Mouse (Mus musculus): ENCODE results near the gene 1700007K13Rik. TPM values are rescaled to one million over a fixed set of nuclear protein-coding genes. Genes with fewer than 3 reads are reported as not detected.
A peak's percentile ranks its signal among the peaks of the same experiment; 100 is the strongest.
"Not testable (repeated sequence)": the region's sequence is repeated elsewhere in the genome, so short reads cannot be mapped to it uniquely, and the experiment has no call there.

Gene 1700007K13Rik
- 2.8 and 3.6 TPM in 2 replicates for polyA plus RNA-seq (2015; fragmentation: Nextera tagmentation; extraction: Ambion mirVana)

DNA sequence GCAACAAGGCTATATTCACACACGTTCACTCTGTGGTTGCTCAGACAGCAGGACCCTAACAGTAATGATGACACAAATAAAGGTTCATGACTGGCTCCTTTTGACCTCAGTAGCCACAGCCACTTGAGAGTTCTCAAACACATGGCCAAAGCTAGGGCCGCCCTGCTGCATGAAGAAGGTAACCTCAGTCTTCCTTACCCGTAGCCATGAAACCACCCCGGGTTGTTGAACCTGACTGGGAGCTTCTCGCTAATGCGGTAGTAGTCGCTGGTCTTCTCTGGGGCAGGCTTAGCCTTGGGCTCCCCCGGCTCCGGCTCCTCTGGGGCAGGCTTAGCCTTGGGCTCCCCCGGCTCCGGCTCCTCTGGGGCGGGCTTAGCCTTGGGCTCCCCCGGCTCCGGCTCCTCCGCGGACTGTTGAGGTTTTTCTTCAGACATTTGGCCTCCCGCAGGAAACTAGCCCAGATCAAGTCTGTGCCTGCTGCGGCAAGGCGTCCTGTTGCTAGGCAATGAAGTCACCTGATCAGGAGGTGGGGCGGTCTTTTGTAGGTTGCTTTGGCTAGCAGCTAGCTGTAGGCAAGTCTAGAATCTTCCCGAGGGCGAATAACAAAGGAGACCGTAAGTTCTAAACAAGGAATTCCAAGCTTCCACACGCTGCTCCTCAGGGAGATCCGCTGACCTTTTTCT is at the start of gene 1700007K13Rik:
Gene 1700007K13Rik (minus strand): TSS at position 497 of the 683 bp plus-strand sequence.
- Histone ChIP-seq H3K4me2 (peak within 1 kb of the TSS; percentile 60), H3K9ac (peak within 1 kb of the TSS; percentile 34; the same call in 1 of the 2 replicates), H3K4me1 (replicated peaks) (peaks cover 22% of the 10 kb centered on the region), H3K9me3 (no peaks in the 10 kb centered on the region), H3K4me3 (peak within 1 kb of the TSS; percentile 28), H3K27me3 (no peaks in the 10 kb centered on the region), H3K36me3 (peaks cover 20% of the 10 kb centered on the region), H3K27ac (replicated peaks) (no peak within 1 kb of the TSS)
- peak; percentile 25 for ATAC-seq (ENCODE audit: low FRiP score, low read depth)
- 6% methylated on average over 25 of the region's 25 CpGs for WGBS

DNA sequence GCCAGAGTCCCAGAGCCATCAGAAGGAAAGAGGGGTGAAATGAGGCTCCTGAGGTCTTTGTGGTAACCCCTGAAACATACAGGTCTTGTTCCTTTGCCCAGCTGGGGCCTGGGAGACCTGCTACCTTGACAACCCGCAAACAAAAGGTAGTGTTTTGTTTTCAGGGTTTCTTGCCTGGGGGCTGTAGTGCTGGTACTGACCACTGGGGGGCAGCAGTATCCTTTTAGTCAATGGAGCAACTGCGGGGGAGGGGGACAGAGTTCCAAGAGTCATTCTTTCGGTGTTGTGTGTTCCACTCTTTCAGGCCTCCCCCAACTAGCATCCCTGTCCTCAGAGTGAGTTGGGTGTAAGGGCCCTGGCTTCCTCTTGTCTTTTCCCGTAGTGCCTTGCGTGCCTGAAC is 48.4 kb upstream of the 1700007K13Rik start:
- ATAC-seq (ENCODE audit: low FRiP score, low read depth) = no peak
- H3K4me1 ChIP-seq (replicated peaks) = peaks cover 56% of the 10 kb centered on the region

DNA sequence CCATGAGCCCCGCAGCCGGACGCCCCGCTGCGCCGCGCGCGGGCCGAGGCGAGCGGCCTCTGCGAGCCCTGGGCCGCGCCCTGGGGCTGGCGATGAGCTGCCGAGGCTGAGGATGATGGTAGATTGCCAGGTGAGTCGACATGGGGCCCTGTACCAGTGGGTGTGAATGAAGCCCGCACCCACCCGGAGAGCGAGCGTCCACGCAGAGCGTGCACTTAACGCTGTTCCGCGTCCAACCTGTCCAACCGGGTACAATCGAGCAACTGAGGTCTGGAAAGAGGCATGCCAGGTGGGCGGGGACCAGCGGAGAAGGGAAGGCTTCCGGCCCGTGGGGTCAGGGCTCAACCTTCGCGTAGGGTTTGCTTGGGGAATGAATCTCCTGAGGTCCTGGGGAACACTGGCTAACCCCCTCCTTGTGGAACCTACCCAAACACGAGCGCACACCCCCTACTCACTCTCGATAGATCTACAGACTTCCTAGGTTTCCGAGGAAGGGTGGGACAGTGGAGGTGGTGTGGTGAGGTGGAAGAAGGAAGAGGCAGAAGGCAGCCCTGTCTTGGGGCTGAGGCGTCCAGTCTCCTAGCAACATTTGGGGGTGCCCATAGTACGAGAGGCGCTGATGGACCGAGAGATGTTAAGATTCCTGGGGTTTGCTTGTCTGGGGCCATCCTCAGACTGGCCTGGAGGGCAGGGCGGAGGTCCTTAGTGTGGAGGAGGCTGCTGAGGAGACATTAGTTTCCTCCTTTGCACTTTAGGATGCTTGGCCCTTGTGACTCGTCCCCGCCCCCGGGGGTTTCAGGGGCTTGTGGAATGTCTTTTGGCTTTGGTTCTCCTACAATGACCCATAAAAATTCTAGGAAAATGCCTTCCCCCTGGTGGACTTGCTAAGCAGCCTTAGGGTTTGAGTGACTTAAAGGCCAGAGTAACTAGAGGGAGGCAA is 47.6 kb upstream of the 1700007K13Rik start:
- peaks cover 49% of the 10 kb centered on the region for H3K4me1 ChIP-seq (replicated peaks)
- H3K9me3 ChIP-seq = no peaks in the 10 kb centered on the region
- peak overlapping the region; percentile 91 for H3K27ac ChIP-seq (replicated peaks)
- H3K27me3 ChIP-seq = 0 out of 2 replicates have a peak, but pooled peaks cover 5% of the 10 kb centered on the region
- peak overlapping the region; percentile 95 for H3K9ac ChIP-seq
- 3% methylated on average over 47 of the region's 47 CpGs for WGBS
- ATAC-seq (ENCODE audit: low FRiP score, low read depth) = peak; percentile 35
- H3K36me3 ChIP-seq = no peaks in the 10 kb centered on the region
- H3K4me2 ChIP-seq = peak overlapping the region; percentile 91
- H3K4me3 ChIP-seq = peak overlapping the region; percentile 93

More for the DNA sequence above, 48.4 kb upstream of the 1700007K13Rik start:
- Histone ChIP-seq H3K9ac (peak overlapping the region; percentile 95), H3K27me3 (0 out of 2 replicates have a peak, but pooled peaks cover 5% of the 10 kb centered on the region), H3K4me3 (peak overlapping the region; percentile 93), H3K27ac (replicated peaks) (peak overlapping the region; percentile 91), H3K4me2 (peak overlapping the region; percentile 91), H3K9me3 (no peaks in the 10 kb centered on the region), H3K36me3 (no peaks in the 10 kb centered on the region)
- WGBS = 20% methylated on average over 5 of the region's 5 CpGs

DNA sequence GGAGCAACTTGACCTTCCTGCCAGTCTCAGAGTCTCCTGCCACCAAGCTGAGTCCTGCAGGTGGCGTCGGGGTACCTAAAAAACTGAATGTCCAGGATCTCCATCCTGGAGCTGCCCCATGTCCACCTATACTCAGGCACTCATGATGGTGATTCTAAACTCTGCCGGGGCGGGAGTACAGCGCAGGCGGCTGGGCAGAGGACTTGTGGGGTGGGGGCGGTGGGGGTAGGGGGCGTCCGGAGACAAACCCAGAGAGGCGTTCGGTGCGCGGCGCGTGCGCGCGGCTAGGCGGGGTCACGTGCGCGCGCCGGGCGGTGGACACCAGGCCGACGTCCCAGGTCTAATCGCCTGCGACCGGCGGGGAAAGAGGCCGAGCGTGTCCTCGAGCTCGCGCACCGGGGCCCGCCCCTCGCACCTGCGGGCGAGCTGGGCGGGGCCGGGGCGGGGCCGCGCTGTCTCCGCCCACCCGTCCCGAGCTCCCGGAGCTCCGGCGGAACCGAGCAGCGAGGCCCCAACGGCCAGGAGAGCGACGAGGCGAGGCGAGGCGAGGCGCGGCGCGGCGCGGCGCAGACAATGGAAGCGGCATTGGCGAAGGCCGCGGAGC is 46.8 kb upstream of the 1700007K13Rik start, which contains the start of gene Ralgds:
Gene Ralgds (plus strand): TSS at position 328 of the 604 bp plus-strand sequence.
- Histone ChIP-seq H3K27me3 (0 out of 2 replicates have a peak, but pooled peaks cover 5% of the 10 kb centered on the region), H3K36me3 (no peaks in the 10 kb centered on the region), H3K4me2 (peak within 1 kb of the TSS; percentile 91), H3K4me1 (replicated peaks) (peaks cover 41% of the 10 kb centered on the region), H3K9ac (peak within 1 kb of the TSS; percentile 95), H3K27ac (replicated peaks) (peak within 1 kb of the TSS; percentile 91), H3K9me3 (no peaks in the 10 kb centered on the region), H3K4me3 (peak within 1 kb of the TSS; percentile 93)
- WGBS = under 1% methylated on average over 61 of the region's 71 CpGs
- ATAC-seq (ENCODE audit: low FRiP score, low read depth) = peak; percentile 72

DNA sequence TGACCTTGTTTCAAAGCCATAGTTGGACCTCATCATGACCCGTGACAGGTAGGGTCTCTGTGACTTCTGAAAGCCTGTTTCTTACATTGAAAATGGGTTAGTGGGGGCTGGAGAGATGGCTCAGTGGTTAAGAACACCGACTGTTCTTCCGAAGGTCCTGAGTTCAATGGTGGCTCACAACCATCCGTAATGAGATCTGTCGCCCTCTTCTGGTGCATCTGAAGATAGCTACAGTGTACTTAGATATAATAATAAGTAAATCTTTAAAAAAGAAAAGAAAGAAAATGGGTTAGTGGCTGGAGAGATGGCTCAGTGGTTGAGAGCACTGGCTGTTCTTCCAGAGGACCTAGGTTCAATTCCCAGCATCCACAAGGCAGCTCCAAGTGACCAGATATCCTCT is 45.5 kb upstream of the 1700007K13Rik start:
- not testable (repeated sequence) for ATAC-seq (ENCODE audit: low FRiP score, low read depth); H3K4me3 ChIP-seq; H3K36me3 ChIP-seq; H3K27me3 ChIP-seq; H3K9me3 ChIP-seq; H3K27ac ChIP-seq (replicated peaks); H3K9ac ChIP-seq; H3K4me2 ChIP-seq
- H3K4me1 ChIP-seq (replicated peaks) = peaks cover 28% of the 10 kb centered on the region
- 46% methylated on average over 5 of the region's 5 CpGs for WGBS

DNA sequence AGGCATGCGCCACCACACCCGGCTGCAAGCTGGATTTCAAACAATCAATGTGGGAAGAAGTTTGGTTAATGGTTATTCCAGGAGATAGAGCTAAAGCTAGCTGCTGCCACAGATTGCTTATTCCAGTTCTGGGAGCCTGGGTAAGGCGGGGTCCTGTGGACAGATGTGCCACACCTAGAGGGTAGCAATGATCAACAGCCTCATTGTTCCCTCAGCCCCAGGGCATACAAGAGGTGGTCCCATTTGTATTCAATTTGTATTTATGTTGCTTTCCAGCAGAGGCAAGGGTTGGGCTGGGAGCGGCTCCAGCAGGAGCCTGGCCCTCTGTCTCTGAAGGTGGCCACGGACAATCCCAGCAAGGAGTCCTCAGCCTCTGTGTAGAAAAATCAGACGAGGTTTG is 40.2 kb upstream of the 1700007K13Rik start:
- no peak for ATAC-seq (ENCODE audit: low FRiP score, low read depth)
- WGBS = 81% methylated on average over 6 of the region's 6 CpGs

DNA sequence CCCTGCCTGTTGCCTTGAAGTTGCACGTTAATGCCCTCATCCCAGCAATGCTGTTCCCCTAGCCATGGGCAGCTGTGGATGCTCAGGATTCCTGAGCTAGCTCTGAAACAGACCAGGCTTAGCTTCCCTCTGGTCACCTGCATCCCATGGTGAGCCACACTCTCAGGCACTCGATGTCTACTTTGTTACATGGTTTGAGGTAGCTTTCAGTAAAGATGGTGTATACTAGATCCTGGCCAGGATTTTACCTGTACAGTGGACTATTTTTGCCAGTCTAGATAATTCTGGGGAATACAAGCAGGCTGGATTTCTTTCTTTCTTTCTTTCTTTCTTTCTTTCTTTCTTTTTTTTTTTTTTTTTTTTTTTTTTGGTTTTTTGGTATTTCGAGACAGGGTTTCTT is 39.7 kb upstream of the 1700007K13Rik start, which contains the start of gene Gm10134:
Gene Gm10134 (plus strand): TSS at position 301 of the 400 bp plus-strand sequence.
- Histone ChIP-seq H3K27ac (replicated peaks) (no peak within 1 kb of the TSS), H3K4me2 (no peak within 1 kb of the TSS), H3K36me3 (no peaks in the 10 kb centered on the region), H3K9ac (no peak within 1 kb of the TSS), H3K4me1 (replicated peaks) (no peaks in the 10 kb centered on the region), H3K9me3 (no peaks in the 10 kb centered on the region), H3K27me3 (0 out of 2 replicates have a peak, but pooled peaks cover 4% of the 10 kb centered on the region), H3K4me3 (no peak within 1 kb of the TSS)
- WGBS = 88% methylated on average over 3 of the region's 3 CpGs
- ATAC-seq (ENCODE audit: low FRiP score, low read depth) = no peak

More for the DNA sequence above, 40.2 kb upstream of the 1700007K13Rik start:
- Histone ChIP-seq H3K4me2 (no peak overlapping the region), H3K9me3 (no peaks in the 10 kb centered on the region), H3K9ac (no peak overlapping the region), H3K27me3 (0 out of 2 replicates have a peak, but pooled peaks cover 5% of the 10 kb centered on the region), H3K4me1 (replicated peaks) (no peaks in the 10 kb centered on the region), H3K36me3 (no peaks in the 10 kb centered on the region), H3K4me3 (no peak overlapping the region), H3K27ac (replicated peaks) (no peak overlapping the region)

DNA sequence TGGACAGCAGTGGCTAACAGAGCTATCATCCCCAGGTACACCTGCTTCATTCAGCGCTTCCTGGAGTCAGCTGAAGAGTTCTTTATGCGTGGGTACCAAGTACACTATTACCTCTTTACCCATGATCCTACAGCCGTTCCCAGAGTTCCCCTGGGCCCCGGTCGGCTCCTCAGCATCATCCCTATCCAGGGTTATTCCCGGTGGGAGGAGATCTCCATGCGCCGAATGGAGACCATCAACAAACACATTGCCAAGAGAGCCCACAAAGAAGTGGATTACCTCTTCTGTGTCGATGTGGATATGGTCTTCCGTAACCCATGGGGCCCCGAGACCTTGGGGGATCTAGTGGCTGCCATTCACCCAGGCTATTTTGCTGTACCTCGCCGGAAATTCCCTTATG is 38.5 kb upstream of the 1700007K13Rik start:
- Histone ChIP-seq H3K4me2 (no peak overlapping the region), H3K4me3 (no peak overlapping the region), H3K27ac (replicated peaks) (no peak overlapping the region), H3K9me3 (no peaks in the 10 kb centered on the region), H3K9ac (no peak overlapping the region), H3K4me1 (replicated peaks) (no peaks in the 10 kb centered on the region), H3K27me3 (no peaks in the 10 kb centered on the region), H3K36me3 (no peaks in the 10 kb centered on the region)
- 91% methylated on average over 13 of the region's 13 CpGs for WGBS
- no peak for ATAC-seq (ENCODE audit: low FRiP score, low read depth)

DNA sequence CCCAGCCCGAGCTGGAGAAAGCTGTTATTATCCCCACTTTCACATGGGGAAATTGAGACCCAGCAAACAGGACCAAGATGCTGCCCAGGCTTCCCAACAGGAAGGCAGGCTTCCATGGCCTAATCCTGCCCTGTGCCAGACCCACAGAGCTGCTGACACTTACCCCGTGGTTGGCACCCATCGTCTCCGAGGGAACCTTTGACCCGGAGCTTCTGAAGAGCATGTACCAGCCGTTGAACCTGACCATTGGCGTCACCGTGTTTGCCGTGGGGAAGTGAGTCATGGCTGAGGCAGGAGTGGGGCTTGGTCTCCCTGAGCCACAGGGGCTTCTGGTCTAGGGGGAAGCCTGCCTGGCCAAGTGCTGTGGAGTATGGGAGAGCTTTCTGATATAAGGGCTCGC is 36.9 kb upstream of the 1700007K13Rik start:
- no peak for ATAC-seq (ENCODE audit: low FRiP score, low read depth)
- Histone ChIP-seq H3K9me3 (no peaks in the 10 kb centered on the region), H3K9ac (no peak overlapping the region), H3K4me1 (replicated peaks) (no peaks in the 10 kb centered on the region), H3K4me2 (no peak overlapping the region), H3K36me3 (no peaks in the 10 kb centered on the region), H3K27ac (replicated peaks) (no peak overlapping the region), H3K27me3 (no peaks in the 10 kb centered on the region), H3K4me3 (no peak overlapping the region)
- WGBS = 90% methylated on average over 10 of the region's 10 CpGs

DNA sequence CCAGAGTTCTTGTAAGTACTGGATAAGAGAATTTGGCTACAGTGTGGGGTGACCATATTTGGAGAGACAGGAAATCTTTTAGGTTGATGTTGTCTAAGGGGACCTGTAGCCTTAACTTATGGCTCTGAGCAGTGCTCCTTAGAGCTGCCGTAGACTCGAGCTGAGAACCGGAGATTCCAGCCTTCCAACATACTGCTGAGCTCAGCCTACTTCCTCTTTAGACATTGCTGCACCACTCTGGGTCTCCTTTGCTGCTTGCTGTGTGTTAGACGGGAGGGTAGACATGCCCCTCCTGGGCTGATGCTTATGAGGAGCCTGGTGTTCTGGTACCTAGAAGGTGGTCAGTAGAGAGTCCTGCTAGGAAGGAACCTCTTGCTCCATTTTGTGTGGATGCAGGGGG is 32.3 kb upstream of the 1700007K13Rik start:
- Histone ChIP-seq H3K4me3 (no peak overlapping the region), H3K4me2 (no peak overlapping the region), H3K9ac (no peak overlapping the region), H3K4me1 (replicated peaks) (no peaks in the 10 kb centered on the region), H3K27ac (replicated peaks) (no peak overlapping the region), H3K9me3 (no peaks in the 10 kb centered on the region), H3K27me3 (no peaks in the 10 kb centered on the region), H3K36me3 (no peaks in the 10 kb centered on the region)
- 81% methylated on average over 4 of the region's 4 CpGs for WGBS
- ATAC-seq (ENCODE audit: low FRiP score, low read depth) = no peak

DNA sequence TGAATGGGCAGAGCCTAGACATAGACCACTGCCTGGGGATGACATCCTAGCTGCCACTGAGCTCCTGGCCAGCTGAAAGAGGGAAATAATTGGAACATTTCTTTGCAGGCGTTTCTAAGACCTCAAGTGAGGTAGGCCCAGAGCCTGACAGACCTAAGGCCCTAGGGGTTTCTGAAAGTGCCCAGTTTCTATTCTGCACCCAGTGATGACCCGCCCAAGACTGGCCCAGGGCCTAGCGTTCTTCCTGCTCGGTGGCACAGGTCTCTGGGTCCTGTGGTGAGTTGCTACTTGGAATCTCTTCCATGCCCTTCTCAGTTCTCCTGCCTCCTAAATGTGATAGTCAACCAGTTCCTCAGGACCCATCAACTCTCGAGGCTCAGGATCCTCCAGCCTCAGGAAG is 31.4 kb upstream of the 1700007K13Rik start:
- 80% methylated on average over 5 of the region's 5 CpGs for WGBS
- no peak overlapping the region for H3K27ac ChIP-seq (replicated peaks)

More for the DNA sequence above, 31.4 kb upstream of the 1700007K13Rik start:
- H3K27me3 ChIP-seq = no peaks in the 10 kb centered on the region
- no peak overlapping the region for H3K9ac ChIP-seq
- H3K4me2 ChIP-seq = no peak overlapping the region
- ATAC-seq (ENCODE audit: low FRiP score, low read depth) = no peak
- no peaks in the 10 kb centered on the region for H3K9me3 ChIP-seq
- no peaks in the 10 kb centered on the region for H3K36me3 ChIP-seq
- H3K4me1 ChIP-seq (replicated peaks) = no peaks in the 10 kb centered on the region
- H3K4me3 ChIP-seq = no peak overlapping the region

All from hindbrain, embryonic 15.5 days (tissue).